Mouse (Mus musculus) CD4-positive, CD25-positive, alpha-beta regulatory T cell, adult 2 months (primary cell): ENCODE measurements around the gene Pkd2.
"Not testable (repeated sequence)": the region's sequence is repeated elsewhere in the genome, so short reads cannot be mapped to it uniquely, and the experiment has no call there.

Experiments
- DNase-seq: peaks from one replicate; pipeline ENCODE4 v3.0.0-alpha.2; 2012; ENCODE audit warnings: low read depth, low spot score

Pkd2 gene

GRCm38 (mm10) chr5:104458832-104459705 is at the start of gene Pkd2:
Gene Pkd2, plus strand, starts transcription at chr5:104459450.
- DNase-seq, result no peak

GRCm38 (mm10) chr5:104415999-104416398 is 43.3 kb upstream of the Pkd2 start:
- DNase-seq, result no peak

GRCm38 (mm10) chr5:104417028-104417427 is 42.2 kb upstream of the Pkd2 start:
- DNase-seq, result no peak

- DNase-seq, result no peak
Observed at GRCm38 (mm10) chr5:104417721-104418120, 41.5 kb upstream of the Pkd2 start.

GRCm38 (mm10) chr5:104422039-104422438 is 37.2 kb upstream of the Pkd2 start:
- DNase-seq, result no peak

- DNase-seq, result no peak
Observed at GRCm38 (mm10) chr5:104423861-104424260, 35.4 kb upstream of the Pkd2 start.

GRCm38 (mm10) chr5:104425949-104426348 is 33.3 kb upstream of the Pkd2 start:
- no peak for DNase-seq

GRCm38 (mm10) chr5:104432886-104433285 is 26.4 kb upstream of the Pkd2 start:
- DNase-seq, result no peak

- no peak for DNase-seq
Observed at GRCm38 (mm10) chr5:104433968-104434565, 25.2 kb upstream of the Pkd2 start.

- no peak for DNase-seq
Observed at GRCm38 (mm10) chr5:104434835-104435301, 24.4 kb upstream of the Pkd2 start, which contains the start of gene Spp1. Gene Spp1, plus strand, starts transcription at chr5:104435118.

- DNase-seq, result no peak
Observed at GRCm38 (mm10) chr5:104436406-104437076, 22.7 kb upstream of the Pkd2 start.

- DNase-seq, result no peak
Observed at GRCm38 (mm10) chr5:104442396-104442795, 16.9 kb upstream of the Pkd2 start.

- DNase-seq, result no peak
Observed at GRCm38 (mm10) chr5:104442850-104443249, 16.4 kb upstream of the Pkd2 start.

GRCm38 (mm10) chr5:104446156-104446555 is 13.1 kb upstream of the Pkd2 start:
- DNase-seq, result no peak

GRCm38 (mm10) chr5:104448346-104448745 is 10.9 kb upstream of the Pkd2 start:
- DNase-seq, result not testable (repeated sequence)

GRCm38 (mm10) chr5:104449491-104449890 is 9.8 kb upstream of the Pkd2 start:
- DNase-seq, result no peak

GRCm38 (mm10) chr5:104453075-104453474 is 6.2 kb upstream of the Pkd2 start:
- DNase-seq, result no peak

- DNase-seq, result no peak
Observed at GRCm38 (mm10) chr5:104454564-104454963, 4.7 kb upstream of the Pkd2 start.

- no peak for DNase-seq
Observed at GRCm38 (mm10) chr5:104459706-104460455, 631 bp downstream of the Pkd2 start.

GRCm38 (mm10) chr5:104460456-104460838 is 1.2 kb downstream of the Pkd2 start:
- no peak for DNase-seq

GRCm38 (mm10) chr5:104460856-104461255 is 1.6 kb downstream of the Pkd2 start:
- DNase-seq, result no peak

GRCm38 (mm10) chr5:104465279-104465678 is 6.0 kb downstream of the Pkd2 start:
- no peak for DNase-seq
